In genomic region chr14:61061729-61062128, GRCm38 (mm10) we compare ENCODE assay signal across 13 mouse cellular contexts. TPM values are rescaled to one million over a fixed set of nuclear protein-coding genes. Genes with fewer than 3 reads are reported as not detected.
A peak's percentile ranks its signal among the peaks of the same experiment; 100 is the strongest.
DNase-seq lines count a peak whose midpoint lies in the region; ATAC-seq lines count a peak whose summit lies in the region.
"Had no signal": no experiment of that assay in that cellular context is flagged by ENCODE, and none has a peak within 500 bp of the region (broad histone marks: within the 10 kb centered on the region; RNA-seq: fewer than 3 reads in every experiment).

No protein-coding gene starts in this region.

- peaks cover 2% of the 10 kb centered on the region; the same call in 1 of the 2 replicates for H3K4me1 ChIP-seq in forebrain, embryonic 11.5 days (replicated peaks; ENCODE audit: control insufficient read depth, insufficient read depth, low read length)
- H3K4me1 ChIP-seq in forebrain, embryonic 14.5 days (ENCODE audit: control insufficient read depth, insufficient read depth, low read length): peaks cover 6% of the 10 kb centered on the region; the same call in 1 of the 2 replicates
- H3K4me1 ChIP-seq in embryonic facial prominence, embryonic 13.5 days: peaks cover 17% of the 10 kb centered on the region
- H3K4me1 ChIP-seq in limb, embryonic 15.5 days: peaks cover 14% of the 10 kb centered on the region
- H3K4me1 ChIP-seq in intestine, embryonic 16.5 days (ENCODE audit: control insufficient read depth, insufficient read depth, low read length): peaks cover 1% of the 10 kb centered on the region

- 24% methylated on average over 3 of the region's 3 CpGs for WGBS in forebrain, embryonic 11.5 days
- WGBS in forebrain, embryonic 14.5 days: 12% methylated on average over 3 of the region's 3 CpGs
- 17% methylated on average over 3 of the region's 3 CpGs for WGBS in embryonic facial prominence, embryonic 13.5 days
- WGBS in limb, embryonic 15.5 days: 13% methylated on average over 3 of the region's 3 CpGs
- WGBS in intestine, embryonic 16.5 days: 50% methylated on average over 3 of the region's 3 CpGs

- H3K9ac ChIP-seq in forebrain, embryonic 11.5 days (ENCODE audit: low read length): no peak overlapping the region
- no peak overlapping the region for H3K9ac ChIP-seq in forebrain, embryonic 14.5 days (ENCODE audit: low read length)
- H3K9ac ChIP-seq in embryonic facial prominence, embryonic 13.5 days: no peak overlapping the region
- H3K9ac ChIP-seq in limb, embryonic 15.5 days: no peak overlapping the region
- H3K9ac ChIP-seq in intestine, embryonic 16.5 days (ENCODE audit: low read depth, low read length): no peak overlapping the region
- H3K9ac ChIP-seq: kidney, embryonic 15.5 days had no signal

- H3K27ac ChIP-seq in forebrain, embryonic 11.5 days (ENCODE audit: low read depth, low read length): no peak overlapping the region
- H3K27ac ChIP-seq in forebrain, embryonic 14.5 days (ENCODE audit: low read depth, low read length): no peak overlapping the region
- H3K27ac ChIP-seq in embryonic facial prominence, embryonic 13.5 days: peak overlapping the region; percentile 40; the same call in 1 of the 2 replicates
- 0 out of 2 replicates have a peak overlapping the region, but pooled peaks have one; percentile 30 for H3K27ac ChIP-seq in limb, embryonic 15.5 days
- H3K27ac ChIP-seq in intestine, embryonic 16.5 days (ENCODE audit: low read length): no peak overlapping the region
- H3K27ac ChIP-seq: kidney, embryonic 15.5 days; left cerebral cortex, adult 2 months had no signal

- ATAC-seq in forebrain, embryonic 11.5 days (replicated peaks; ENCODE audit: low FRiP score): 0 out of 2 replicates have a peak, but pooled peaks have one; percentile 53
- no peak for ATAC-seq in forebrain, embryonic 14.5 days
- peak; percentile 55 for ATAC-seq in CD4-positive, CD25-positive, alpha-beta regulatory T cell, adult 4 months
- ATAC-seq in embryonic facial prominence, embryonic 13.5 days (ENCODE audit: insufficient number of reproducible peaks, insufficient read depth, low FRiP score, low TSS enrichment, low read depth): no peak
- ATAC-seq in limb, embryonic 15.5 days (ENCODE audit: insufficient number of reproducible peaks, low FRiP score, low TSS enrichment, low read depth): no peak
- no peak for ATAC-seq in intestine, embryonic 16.5 days
- ATAC-seq: Patski had no signal

- DNase-seq in forebrain, embryonic 11.5 days (ENCODE audit: low spot score): peak; percentile 64
- DNase-seq in forebrain, embryonic 14.5 days (ENCODE audit: low spot score): no peak
- DNase-seq in cerebellum, postnatal 25 days: no peak
- no peak for DNase-seq in ovary, postnatal 14 days (ENCODE audit: low spot score)
- DNase-seq: cerebellum, postnatal 10 days; lung, adult 18-20 months had no signal

- H3K4me2 ChIP-seq in forebrain, embryonic 11.5 days (ENCODE audit: low read depth, low read length, severe bottlenecking): no peak overlapping the region
- no peak overlapping the region for H3K4me2 ChIP-seq in forebrain, embryonic 14.5 days (ENCODE audit: low read length)
- no peak overlapping the region for H3K4me2 ChIP-seq in embryonic facial prominence, embryonic 13.5 days
- H3K4me2 ChIP-seq in limb, embryonic 15.5 days: no peak overlapping the region
- H3K4me2 ChIP-seq in intestine, embryonic 16.5 days (ENCODE audit: low read depth, low read length): no peak overlapping the region
- H3K4me2 ChIP-seq: kidney, embryonic 15.5 days had no signal

- H3K9me3 ChIP-seq in forebrain, embryonic 11.5 days (ENCODE audit: control insufficient read depth, low read length): no peaks in the 10 kb centered on the region
- no peaks in the 10 kb centered on the region for H3K9me3 ChIP-seq in forebrain, embryonic 14.5 days (replicated peaks; ENCODE audit: control insufficient read depth, low read length)
- no peaks in the 10 kb centered on the region for H3K9me3 ChIP-seq in embryonic facial prominence, embryonic 13.5 days
- no peaks in the 10 kb centered on the region for H3K9me3 ChIP-seq in limb, embryonic 15.5 days
- H3K9me3 ChIP-seq in intestine, embryonic 16.5 days (ENCODE audit: control insufficient read depth, low read length): no peaks in the 10 kb centered on the region
- H3K9me3 ChIP-seq: kidney, embryonic 15.5 days had no signal

- H3K36me3 ChIP-seq in forebrain, embryonic 11.5 days (ENCODE audit: control insufficient read depth, insufficient read depth, low read length): no peaks in the 10 kb centered on the region
- H3K36me3 ChIP-seq in forebrain, embryonic 14.5 days (ENCODE audit: control insufficient read depth, insufficient read depth, low read length): no peaks in the 10 kb centered on the region
- no peaks in the 10 kb centered on the region for H3K36me3 ChIP-seq in embryonic facial prominence, embryonic 13.5 days
- no peaks in the 10 kb centered on the region for H3K36me3 ChIP-seq in limb, embryonic 15.5 days
- H3K36me3 ChIP-seq in intestine, embryonic 16.5 days (ENCODE audit: control insufficient read depth, insufficient read depth, low read length): no peaks in the 10 kb centered on the region
- H3K36me3 ChIP-seq: kidney, embryonic 15.5 days had no signal

- H3K27me3 ChIP-seq in forebrain, embryonic 11.5 days (ENCODE audit: control insufficient read depth, insufficient read depth, low read length): peaks cover 3% of the 10 kb centered on the region; the same call in 1 of the 2 replicates
- H3K27me3 ChIP-seq in forebrain, embryonic 14.5 days (replicated peaks; ENCODE audit: control insufficient read depth, insufficient read depth, low read length): no peaks in the 10 kb centered on the region
- H3K27me3 ChIP-seq in embryonic facial prominence, embryonic 13.5 days: no peaks in the 10 kb centered on the region
- H3K27me3 ChIP-seq in limb, embryonic 15.5 days: no peaks in the 10 kb centered on the region; the same call in 1 of the 2 replicates
- no peaks in the 10 kb centered on the region for H3K27me3 ChIP-seq in intestine, embryonic 16.5 days (replicated peaks; ENCODE audit: control insufficient read depth, insufficient read depth, low read length)
- H3K27me3 ChIP-seq: kidney, embryonic 15.5 days had no signal

- H3K4me3 ChIP-seq in forebrain, embryonic 11.5 days (ENCODE audit: low read depth, low read length): no peak overlapping the region
- no peak overlapping the region for H3K4me3 ChIP-seq in forebrain, embryonic 14.5 days (ENCODE audit: low read depth, low read length)
- H3K4me3 ChIP-seq in embryonic facial prominence, embryonic 13.5 days: no peak overlapping the region
- H3K4me3 ChIP-seq in limb, embryonic 15.5 days: no peak overlapping the region
- no peak overlapping the region for H3K4me3 ChIP-seq in intestine, embryonic 16.5 days (ENCODE audit: low read length)
- H3K4me3 ChIP-seq: kidney, embryonic 15.5 days; left cerebral cortex, adult 2 months had no signal

RNA-seq across cellular contexts. Expression of gene Tnfrsf19, which starts 15.4 kb away (rescaled TPM):
- 127 and 138 TPM in 2 replicates for polyA plus RNA-seq in forebrain, embryonic 11.5 days (2014; fragmentation: Nextera tagmentation; extraction: Ambion mirVana)
- polyA plus RNA-seq in forebrain, embryonic 14.5 days (2014; fragmentation: Nextera tagmentation; extraction: Ambion mirVana): 64.2 and 71.9 TPM in 2 replicates
- polyA plus RNA-seq in CD4-positive, CD25-positive, alpha-beta regulatory T cell, adult 4 months (2017; shearing (Covaris generic)): not detected
- 81.8 and 95.3 TPM in 2 replicates for polyA plus RNA-seq in embryonic facial prominence, embryonic 13.5 days (2015; fragmentation: Nextera tagmentation; extraction: Ambion mirVana)
- 63.3 and 67.0 TPM in 2 replicates for polyA plus RNA-seq in limb, embryonic 15.5 days (2015; fragmentation: Nextera tagmentation; extraction: Ambion mirVana)
- 11.4 and 11.5 TPM in 2 replicates for polyA plus RNA-seq in intestine, embryonic 16.5 days (2015; fragmentation: Nextera tagmentation; extraction: Ambion mirVana)

Comparison
In these comparisons a context has a peak if more than half of its experiments do, and no peak if none do; other contexts are left out.
1. ATAC-seq: peak in forebrain, embryonic 11.5 days (single experiment) and CD4-positive, CD25-positive, alpha-beta regulatory T cell, adult 4 months (single experiment); none in forebrain, embryonic 14.5 days (single experiment), embryonic facial prominence, embryonic 13.5 days (single experiment), limb, embryonic 15.5 days (single experiment) and intestine, embryonic 16.5 days (single experiment).
2. H3K27ac ChIP-seq: peak in embryonic facial prominence, embryonic 13.5 days (single experiment) and limb, embryonic 15.5 days (single experiment); none in forebrain, embryonic 11.5 days (single experiment), forebrain, embryonic 14.5 days (single experiment) and intestine, embryonic 16.5 days (single experiment).
3. RNA of gene Tnfrsf19, which starts 15.4 kb away (polyA plus RNA-seq): 127 to 138 TPM in forebrain, embryonic 11.5 days, 81.8 to 95.3 TPM in embryonic facial prominence, embryonic 13.5 days, 64.2 to 71.9 TPM in forebrain, embryonic 14.5 days, 63.3 to 67.0 TPM in limb, embryonic 15.5 days and 11.4 to 11.5 TPM in intestine, embryonic 16.5 days; not detected in CD4-positive, CD25-positive, alpha-beta regulatory T cell, adult 4 months; every median in the first group is over 10 times any median in the second.